Mouse (Mus musculus): Measurements from ENCODE around the gene Fam71e2. TPM values are rescaled to one million over a fixed set of nuclear protein-coding genes. Genes with fewer than 3 reads are reported as not detected.
A peak's percentile ranks its signal among the peaks of the same experiment; 100 is the strongest.

Gene Fam71e2
- total RNA-seq, 2 experiments from 2014 or later, result not detected

GRCm38 (mm10) chr7:4741672-4742481 lies 29.2 kb downstream of the Fam71e2 start:
- intact Hi-C loops (cut with DNase I), result loop anchor here (2.0 to 5.0 kb wide), 3 partner anchors 47 to 125 kb away; partner anchors contain the start of genes Hspbp1 and Tmem238
- no peak for DNase-seq (ENCODE audit: low spot score)

- peak; percentile 62 for DNase-seq (ENCODE audit: low spot score)
- intact Hi-C loops (cut with DNase I), result loop anchor here (2.0 to 5.0 kb wide), 3 partner anchors 48 to 126 kb away; partner anchors contain the start of genes Hspbp1 and Tmem238
Observed at GRCm38 (mm10) chr7:4741151-4741550, 30.0 kb downstream of the Fam71e2 start.

GRCm38 (mm10) chr7:4740309-4740727 lies 30.8 kb downstream of the Fam71e2 start:
- DNase-seq (ENCODE audit: low spot score), result no peak
- intact Hi-C loops (cut with DNase I), result loop anchor here (2.0 to 5.0 kb wide), 3 partner anchors 48 to 127 kb away; partner anchors contain the start of genes Hspbp1 and Tmem238

GRCm38 (mm10) chr7:4739544-4740275 lies 31.4 kb downstream of the Fam71e2 start, which contains the start of gene Kmt5c:
Kmt5c (plus strand) TSS chr7:4740115.
- DNase-seq (ENCODE audit: low spot score), result peak; percentile 99
- intact Hi-C loops (cut with DNase I), result loop anchor here (2.0 to 5.0 kb wide), 3 partner anchors 49 to 128 kb away; partner anchors contain the start of genes Hspbp1 and Tmem238

GRCm38 (mm10) chr7:4739041-4739543 lies 32.0 kb downstream of the Fam71e2 start:
- intact Hi-C loops (cut with DNase I), result no loop called here
- no peak for DNase-seq (ENCODE audit: low spot score)

GRCm38 (mm10) chr7:4732968-4733392 lies 38.1 kb downstream of the Fam71e2 start:
- intact Hi-C loops (cut with DNase I), result no loop called here
- no peak for DNase-seq (ENCODE audit: low spot score)

- intact Hi-C loops (cut with DNase I), result no loop called here
- DNase-seq (ENCODE audit: low spot score), result no peak
Observed at GRCm38 (mm10) chr7:4731090-4731489, 40.0 kb downstream of the Fam71e2 start.

GRCm38 (mm10) chr7:4725169-4725568 lies 45.9 kb downstream of the Fam71e2 start, which contains the start of gene Tmem150b:
Tmem150b (minus strand) TSS chr7:4725249.
- intact Hi-C loops (cut with DNase I), result no loop called here
- DNase-seq (ENCODE audit: low spot score), result no peak

- intact Hi-C loops (cut with DNase I), result no loop called here
- no peak for DNase-seq (ENCODE audit: low spot score)
Observed at GRCm38 (mm10) chr7:4724359-4724758, 46.7 kb downstream of the Fam71e2 start.

GRCm38 (mm10) chr7:4723508-4723907 lies 47.6 kb downstream of the Fam71e2 start:
- intact Hi-C loops (cut with DNase I), result no loop called here
- no peak for DNase-seq (ENCODE audit: low spot score)

- intact Hi-C loops (cut with DNase I), result no loop called here
- DNase-seq (ENCODE audit: low spot score), result no peak
Observed at GRCm38 (mm10) chr7:4719276-4719675, 51.8 kb downstream of the Fam71e2 start.

GRCm38 (mm10) chr7:4716955-4717354 lies 54.1 kb downstream of the Fam71e2 start:
- intact Hi-C loops (cut with DNase I), result no loop called here

GRCm38 (mm10) chr7:4712594-4712993 lies 58.5 kb downstream of the Fam71e2 start:
- intact Hi-C loops (cut with DNase I), result no loop called here
- DNase-seq (ENCODE audit: low spot score), result no peak

More at GRCm38 (mm10) chr7:4716955-4717354, 54.1 kb downstream of the Fam71e2 start:
- no peak for DNase-seq (ENCODE audit: low spot score)

- DNase-seq (ENCODE audit: low spot score), result no peak
- intact Hi-C loops (cut with DNase I), result loop anchor here (5.0 kb wide), 1 partner anchor 87 kb away; the partner anchor contains the start of gene Rpl28
Observed at GRCm38 (mm10) chr7:4705098-4705497, 66.0 kb downstream of the Fam71e2 start.

Other genes with a start within 250 kb of the Fam71e2 start
- gene Tnni3, start 247.1 kb downstream of the Fam71e2 start, total RNA-seq (2021), result over 10,000 TPM in 1 of 2 experiments, 1,000 to 10,000 TPM in 1; 9,719 to 10,316 TPM
- gene Dnaaf3, start 238.8 kb downstream of the Fam71e2 start, total RNA-seq (2021), result 1 to 10 TPM; 2.6 to 3.2 TPM
- 1 to 10 TPM in 1 of 2 experiments, under 1 TPM in 1; 0.94 to 1.1 TPM for gene Syt5, start 223.8 kb downstream of the Fam71e2 start, total RNA-seq (2021)
- not detected for gene Ptprh, start 167.3 kb downstream of the Fam71e2 start, total RNA-seq (2021)
- 1 to 10 TPM; 4.9 to 6.4 TPM for gene Tmem86b, start 139.9 kb downstream of the Fam71e2 start, total RNA-seq (2021)
- 10 to 100 TPM; 74.9 to 76.3 TPM for gene Ppp6r1, start 112.3 kb downstream of the Fam71e2 start, total RNA-seq (2021)
- 10 to 100 TPM; 32.1 to 33.3 TPM for gene Hspbp1, start 86.2 kb downstream of the Fam71e2 start, total RNA-seq (2021)
- gene Brsk1, start 80.7 kb downstream of the Fam71e2 start, total RNA-seq (2021), result 1 to 10 TPM; 1.1 to 1.3 TPM
- gene Tmem150b, start 46.1 kb downstream of the Fam71e2 start, total RNA-seq (2021), result under 1 TPM; 0.22 to 0.23 TPM
- gene Kmt5c, start 31.2 kb downstream of the Fam71e2 start, total RNA-seq (2021), result 10 to 100 TPM; 16.4 to 20.7 TPM
- 1 to 10 TPM; 1.5 to 1.7 TPM for gene Cox6b2, start 18.2 kb downstream of the Fam71e2 start, total RNA-seq (2021)
- under 1 TPM in 1 of 2 experiments, not detected in 1; 0.26 TPM for gene Il11, start 11.6 kb upstream of the Fam71e2 start, total RNA-seq (2021)
- not detected for gene Tmem190, start 11.6 kb upstream of the Fam71e2 start, total RNA-seq (2021)
- 1 to 10 TPM; 3.5 to 4.3 TPM for gene Tmem238, start 18.4 kb upstream of the Fam71e2 start, total RNA-seq (2021)
- gene Rpl28, start 21.6 kb upstream of the Fam71e2 start, total RNA-seq (2021), result 100 to 1,000 TPM; 489 to 533 TPM
- 10 to 100 TPM; 84.6 to 93.3 TPM for gene Ube2s, start 41.3 kb upstream of the Fam71e2 start, total RNA-seq (2021)
- gene Shisa7, start 73.4 kb upstream of the Fam71e2 start, total RNA-seq (2021), result under 1 TPM in 1 of 2 experiments, not detected in 1; 0.08 TPM
- gene Isoc2b, start 99.0 kb upstream of the Fam71e2 start, total RNA-seq (2021), result 1 to 10 TPM; 3.5 to 5.3 TPM
- 10 to 100 TPM; 40.5 to 44.4 TPM for gene Isoc2a, start 105.9 kb upstream of the Fam71e2 start, total RNA-seq (2021)
- not detected for gene Gm36210, start 135.2 kb upstream of the Fam71e2 start, total RNA-seq (2021)
- 1 to 10 TPM; 7.9 to 8.1 TPM for gene Zfp628, start 143.9 kb upstream of the Fam71e2 start, total RNA-seq (2021)
- 1 to 10 TPM; 3.8 to 5.4 TPM for gene Nat14, start 150.7 kb upstream of the Fam71e2 start, total RNA-seq (2021)
- gene Ssc5d, start 154.5 kb upstream of the Fam71e2 start, total RNA-seq (2021), result 1 to 10 TPM; 3.8 to 4.3 TPM
- gene Sbk2, start 193.1 kb upstream of the Fam71e2 start, total RNA-seq (2021), result 10 to 100 TPM; 22.4 to 28.7 TPM
- gene Sbk3, start 199.9 kb upstream of the Fam71e2 start, total RNA-seq (2021), result 10 to 100 TPM; 46.1 to 48.7 TPM
- gene Zfp579, start 224.9 kb upstream of the Fam71e2 start, total RNA-seq (2021), result 10 to 100 TPM; 14.9 to 18.0 TPM
- gene Zfp524, start 243.1 kb upstream of the Fam71e2 start, total RNA-seq (2021), result 1 to 10 TPM; 8.7 to 9.0 TPM
- gene Fiz1, start 243.4 kb upstream of the Fam71e2 start, total RNA-seq (2021), result 10 to 100 TPM; 13.6 to 24.2 TPM
- gene Gm44973, start 244.2 kb upstream of the Fam71e2 start, total RNA-seq (2021), result not detected
- gene Zfp865, start 249.1 kb upstream of the Fam71e2 start, total RNA-seq (2021), result 10 to 100 TPM; 12.8 to 15.4 TPM
- gene Ccdc106, start 249.3 kb upstream of the Fam71e2 start, total RNA-seq (2021), result under 1 TPM; 0.28 to 0.31 TPM

Measured in heart, postnatal 25 days (tissue).